Mouse (Mus musculus): ENCODE measurements around the gene Tarbp2. TPM values are rescaled to one million over a fixed set of nuclear protein-coding genes. Genes with fewer than 3 reads are reported as not detected.

Tarbp2 gene
- 10 to 100 TPM; 58.6 to 58.9 TPM for total RNA-seq (2021)

GRCm38 (mm10) chr15:102517976-102518858 lies at the start of gene Tarbp2:
Tarbp2 (plus strand) TSS chr15:102518192.
- DNase-seq, result peak; percentile 99

DNA sequence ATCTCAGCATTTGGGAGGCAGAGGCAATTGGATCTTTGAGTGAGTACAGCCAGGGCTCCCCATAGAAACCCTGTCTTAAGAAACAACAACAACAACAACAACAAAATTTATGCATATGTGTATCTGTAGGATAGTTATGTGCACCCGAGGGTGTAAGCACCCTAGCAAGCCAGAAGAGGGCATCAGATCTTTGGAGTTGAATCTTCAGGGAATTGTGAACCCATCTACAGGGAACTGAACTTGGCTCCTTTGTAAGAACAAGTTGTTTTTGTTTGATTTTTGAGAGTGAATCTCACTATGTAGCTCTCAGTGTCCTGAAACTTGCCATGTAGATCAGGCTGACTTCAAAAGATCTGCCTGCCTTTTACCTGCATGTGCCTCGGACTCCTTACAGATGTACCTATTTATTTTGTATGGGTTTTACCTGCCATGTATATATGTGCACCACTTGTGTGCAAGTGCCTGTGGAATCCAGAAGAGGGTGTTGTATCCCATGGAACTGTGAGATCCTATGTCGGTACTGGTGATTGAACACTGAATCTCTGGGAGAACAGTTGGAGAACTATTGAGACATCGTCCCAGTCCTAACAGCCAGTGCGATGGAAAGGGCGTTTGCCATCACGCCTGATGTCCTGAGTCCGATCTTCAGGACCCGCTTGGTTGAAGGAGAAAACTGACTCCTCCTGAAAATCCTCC lies 49.2 kb upstream of the Tarbp2 start:
- DNase-seq, result no peak

DNA sequence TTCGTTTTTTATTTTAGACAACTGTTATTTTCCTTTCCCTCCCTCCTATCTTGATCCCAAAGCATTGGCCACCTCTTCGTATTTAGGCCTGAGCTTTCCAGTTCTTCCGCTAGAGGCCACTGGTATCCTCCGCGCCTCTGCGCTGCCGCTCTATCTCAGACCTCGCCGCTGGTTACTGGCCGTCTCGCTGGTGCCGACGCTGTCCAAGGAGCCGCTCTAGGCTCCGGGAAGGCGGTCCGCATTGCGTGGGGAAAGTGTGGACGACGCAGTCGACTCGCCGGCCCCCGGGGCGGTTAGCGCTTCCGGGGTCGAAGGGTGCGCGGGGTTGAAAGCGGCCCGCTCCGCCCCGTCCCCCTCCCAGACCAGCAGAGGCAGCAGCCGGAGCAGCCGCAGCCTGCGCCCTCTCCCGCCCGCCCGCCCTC lies 47.8 kb upstream of the Tarbp2 start, which contains the start of gene Pcbp2:
TSS of gene Pcbp2 (plus strand) at position 357 of the 422 bp plus-strand sequence.
- DNase-seq, result peak; percentile 97

DNA sequence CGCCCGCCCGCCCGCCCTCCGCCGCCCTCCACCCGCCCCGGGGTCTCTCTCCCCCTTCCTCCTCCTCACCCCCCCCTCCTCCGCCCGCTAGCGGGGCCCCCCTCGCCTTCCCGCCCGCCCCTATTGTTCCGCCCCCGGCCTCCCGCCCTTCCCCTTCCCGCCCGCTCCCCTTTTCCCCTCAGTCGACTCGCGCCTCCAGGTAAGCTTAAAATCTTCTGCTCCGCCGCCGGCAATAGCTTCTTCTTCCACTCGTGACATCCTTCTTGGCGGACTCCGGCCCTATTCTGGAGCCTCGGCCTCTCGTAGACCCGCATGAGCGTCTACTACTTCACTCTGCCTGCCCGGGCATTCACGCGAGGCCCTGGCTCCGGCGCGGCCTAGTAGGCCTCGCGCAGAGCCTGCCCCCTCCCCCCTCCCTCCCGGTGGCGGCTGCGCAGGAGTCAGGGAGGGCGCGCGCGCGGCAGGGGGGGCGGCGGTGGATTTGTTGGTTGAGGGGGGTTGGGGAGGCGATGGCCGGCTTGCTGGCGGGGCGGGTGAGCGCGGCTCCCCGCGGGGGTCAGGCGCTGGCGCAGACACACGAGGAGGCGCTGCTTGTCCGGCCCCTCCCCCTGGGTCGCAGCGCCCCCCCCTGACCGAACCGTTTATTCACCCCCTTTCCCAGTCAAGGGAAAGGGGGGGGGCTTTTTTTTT lies 47.2 kb upstream of the Tarbp2 start:
- DNase-seq, result peak; percentile 89

DNA sequence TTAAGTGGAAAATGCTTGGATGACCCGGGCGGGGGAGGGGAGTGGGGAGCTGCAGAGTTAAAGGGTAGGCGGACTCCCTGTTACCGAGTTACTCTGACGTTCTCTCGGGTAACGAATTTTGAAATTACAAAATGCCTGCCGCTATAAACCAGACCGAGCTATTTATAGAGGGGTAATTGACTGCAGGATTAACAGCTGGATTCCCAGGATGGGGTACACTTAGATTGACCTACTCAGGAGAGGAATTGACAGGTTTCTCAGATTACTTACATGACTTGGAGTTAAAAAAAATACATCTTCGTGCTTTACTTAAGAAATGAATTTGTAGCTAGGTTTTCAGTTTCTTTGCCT lies 46.7 kb upstream of the Tarbp2 start:
- no peak for DNase-seq

DNA sequence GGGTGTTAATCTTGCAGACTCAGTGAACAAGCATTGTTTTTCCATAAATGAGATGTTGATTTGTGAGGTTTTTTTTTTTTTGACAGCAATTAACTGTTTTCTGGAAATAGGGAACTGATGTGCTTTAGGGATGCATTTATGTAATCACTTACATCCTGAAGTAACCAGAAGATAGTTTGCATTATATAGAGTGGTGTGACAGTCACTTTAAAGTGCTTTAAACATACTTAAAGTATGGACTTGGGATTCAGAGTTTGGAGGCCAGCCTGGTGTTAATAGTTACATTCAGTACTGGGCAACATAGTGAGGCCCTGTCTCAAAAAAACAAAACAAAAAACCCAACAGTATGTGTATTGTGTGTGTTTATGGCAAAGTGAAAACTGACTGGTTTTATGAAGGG lies 46.3 kb upstream of the Tarbp2 start:
- no peak for DNase-seq

DNA sequence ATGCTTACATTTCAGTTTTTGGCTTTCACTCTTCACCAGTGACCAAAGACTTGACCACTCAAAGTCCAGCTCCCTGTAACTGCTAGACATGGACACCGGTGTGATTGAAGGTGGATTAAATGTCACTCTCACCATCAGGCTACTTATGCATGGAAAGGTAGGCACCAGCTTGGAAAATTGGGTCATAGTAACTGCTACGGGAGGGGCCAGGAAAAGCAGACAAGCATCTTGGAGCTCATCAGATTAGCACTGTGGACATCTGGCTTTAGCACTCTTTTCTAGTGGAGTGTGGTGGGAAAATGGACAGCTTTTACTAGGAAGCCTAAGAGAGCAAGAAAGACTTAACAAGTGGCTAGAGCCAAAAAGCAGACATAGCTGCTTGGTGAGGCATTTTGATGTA lies 44.7 kb upstream of the Tarbp2 start:
- no peak for DNase-seq

DNA sequence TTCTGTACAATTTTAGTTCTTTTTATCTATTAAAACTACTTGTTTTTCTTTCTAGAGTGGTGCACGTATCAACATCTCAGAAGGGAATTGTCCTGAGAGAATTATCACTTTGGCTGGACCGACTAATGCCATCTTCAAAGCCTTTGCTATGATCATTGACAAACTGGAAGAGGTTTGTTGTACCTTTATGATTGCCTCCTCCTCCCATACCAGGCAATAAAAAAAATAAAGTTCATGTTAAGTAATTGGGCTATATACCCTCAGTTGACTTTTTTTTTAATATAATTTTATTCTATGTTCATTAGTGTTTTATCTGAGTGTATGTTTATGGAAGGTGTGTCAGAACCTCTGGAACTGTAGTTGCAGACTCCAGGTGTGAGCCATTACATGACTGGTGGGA lies 43.5 kb upstream of the Tarbp2 start:
- no peak for DNase-seq

DNA sequence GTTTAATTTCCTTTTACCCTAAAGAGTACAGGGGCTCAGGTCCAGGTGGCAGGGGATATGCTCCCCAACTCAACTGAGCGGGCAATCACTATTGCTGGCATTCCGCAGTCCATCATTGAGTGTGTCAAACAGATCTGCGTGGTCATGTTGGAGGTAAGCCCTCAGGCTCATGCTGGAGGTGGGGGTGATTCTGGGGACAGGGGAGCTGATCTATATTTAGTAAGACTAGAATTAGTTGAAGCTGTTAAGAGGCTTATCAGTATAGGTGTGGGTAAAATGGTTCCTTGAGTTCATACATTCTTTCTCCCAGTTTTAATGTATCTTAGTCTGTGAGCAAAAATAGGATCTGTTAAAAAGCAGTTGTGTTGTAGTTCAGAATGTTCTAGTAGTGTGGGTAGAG lies 34.9 kb upstream of the Tarbp2 start:
- no peak for DNase-seq

DNA sequence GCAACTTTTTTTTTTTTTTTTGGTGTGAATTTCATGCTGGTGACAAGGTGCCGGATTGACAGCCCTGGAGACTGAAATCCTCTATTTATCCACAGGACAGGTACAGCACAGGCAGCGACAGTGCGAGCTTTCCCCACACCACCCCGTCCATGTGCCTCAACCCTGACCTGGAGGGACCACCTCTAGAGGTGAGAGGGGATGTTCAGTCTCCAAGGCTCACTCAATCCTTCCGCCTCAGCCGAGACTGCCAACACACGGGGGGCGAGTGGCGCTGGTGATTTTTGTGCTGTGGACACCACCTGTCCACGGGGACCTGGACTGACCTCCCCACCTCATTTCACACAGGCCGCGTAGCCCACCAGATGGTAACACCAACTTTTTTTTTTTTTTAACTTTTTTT lies 32.1 kb upstream of the Tarbp2 start:
- DNase-seq, result no peak

DNA sequence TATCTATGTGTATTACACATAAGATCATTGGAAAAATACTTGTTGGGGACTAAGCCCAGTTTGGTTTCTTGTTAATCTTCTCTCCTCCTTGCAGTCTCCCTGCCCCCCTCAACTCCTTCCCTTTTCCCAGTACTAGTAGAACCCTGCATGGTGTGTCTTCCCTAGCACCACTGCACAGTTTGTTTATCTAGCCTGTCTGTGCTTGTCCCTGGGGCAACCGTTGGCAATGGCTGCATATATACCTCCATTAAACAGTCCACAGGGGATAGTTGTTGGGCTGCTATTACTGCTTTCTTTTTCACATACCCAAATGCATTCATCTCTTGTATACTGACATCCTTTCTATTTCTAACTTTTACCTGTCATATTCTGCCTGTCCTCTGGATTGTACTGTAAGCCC lies 30.3 kb upstream of the Tarbp2 start:
- DNase-seq, result no peak

DNA sequence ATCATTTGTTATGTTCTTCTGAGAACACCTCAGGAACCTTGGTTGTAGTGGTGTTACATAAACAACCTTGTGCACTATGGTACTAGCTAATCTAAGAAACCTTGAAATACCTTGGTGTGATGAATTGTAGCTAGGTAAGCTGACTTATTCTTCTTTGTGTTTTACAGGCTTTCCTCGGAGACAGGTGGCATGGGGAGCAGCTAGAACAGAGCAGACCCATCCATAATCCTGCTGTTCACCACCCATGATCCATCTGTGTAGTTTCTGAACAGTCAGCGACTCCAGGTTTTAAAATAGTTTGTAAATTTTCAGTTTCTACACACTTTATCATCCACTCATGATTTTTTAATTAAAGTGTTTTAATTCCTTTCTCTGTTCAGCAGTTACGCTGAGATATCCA lies 19.7 kb upstream of the Tarbp2 start:
- DNase-seq, result no peak

GRCm38 (mm10) chr15:102499370-102499769 lies 18.6 kb upstream of the Tarbp2 start:
- no peak for DNase-seq

- DNase-seq, result no peak
Observed at GRCm38 (mm10) chr15:102499851-102500250, 18.1 kb upstream of the Tarbp2 start.

DNA sequence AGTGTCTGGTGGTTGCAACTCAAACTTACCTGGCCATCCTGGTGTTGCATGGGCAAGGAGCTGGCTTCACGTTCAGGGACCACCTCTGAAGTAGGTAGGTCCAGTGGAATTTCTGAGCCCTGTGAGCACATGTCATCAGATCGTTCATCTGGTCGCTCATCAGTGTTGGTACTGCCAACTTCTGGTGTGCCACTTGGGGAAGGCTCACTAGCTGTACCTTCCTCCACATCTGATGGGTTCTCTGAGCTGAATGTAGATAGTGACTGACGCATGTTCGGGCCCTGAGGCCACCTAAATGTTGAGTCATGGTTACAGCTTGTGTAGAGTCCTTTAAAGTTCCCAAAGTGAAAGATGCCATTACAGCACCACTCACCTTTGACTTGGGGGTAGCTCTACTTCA lies 17.5 kb upstream of the Tarbp2 start:
- no peak for DNase-seq

DNA sequence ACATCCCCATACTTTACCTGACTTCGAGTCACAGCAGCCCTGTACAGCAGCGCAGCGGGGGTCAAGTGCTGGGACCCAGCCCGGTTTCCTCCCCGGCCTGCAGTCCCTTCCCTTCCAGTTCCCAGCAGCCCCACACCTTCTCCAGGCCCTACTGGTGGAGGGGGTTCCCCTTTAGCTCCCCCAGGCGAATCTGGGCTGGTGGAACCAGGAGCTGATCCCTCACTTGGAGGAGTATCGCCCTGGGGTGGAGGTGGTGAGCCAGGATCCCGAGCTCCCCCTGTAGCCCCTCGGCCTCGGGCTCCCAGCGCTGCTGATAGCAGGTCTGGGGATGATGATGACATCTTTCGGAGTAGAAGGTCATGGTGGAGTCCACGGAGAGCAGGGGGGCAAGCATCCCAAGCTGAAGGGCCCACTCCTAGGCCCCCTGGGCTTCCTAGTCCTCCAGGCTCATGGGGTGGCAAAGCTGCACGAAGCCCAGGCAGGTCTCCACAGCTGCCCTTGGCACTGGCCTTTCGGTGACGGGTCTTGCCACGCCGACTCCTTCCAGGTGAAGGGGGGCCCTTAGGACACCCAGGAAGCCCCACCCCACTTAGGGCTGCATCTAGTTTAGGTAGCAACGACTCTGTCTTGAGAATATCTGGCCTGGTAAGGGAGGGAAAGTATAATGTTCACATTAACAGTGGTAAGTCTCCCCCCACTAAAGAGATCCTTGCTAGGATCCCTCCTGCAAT lies 16.7 kb upstream of the Tarbp2 start:
- no peak for DNase-seq

DNA sequence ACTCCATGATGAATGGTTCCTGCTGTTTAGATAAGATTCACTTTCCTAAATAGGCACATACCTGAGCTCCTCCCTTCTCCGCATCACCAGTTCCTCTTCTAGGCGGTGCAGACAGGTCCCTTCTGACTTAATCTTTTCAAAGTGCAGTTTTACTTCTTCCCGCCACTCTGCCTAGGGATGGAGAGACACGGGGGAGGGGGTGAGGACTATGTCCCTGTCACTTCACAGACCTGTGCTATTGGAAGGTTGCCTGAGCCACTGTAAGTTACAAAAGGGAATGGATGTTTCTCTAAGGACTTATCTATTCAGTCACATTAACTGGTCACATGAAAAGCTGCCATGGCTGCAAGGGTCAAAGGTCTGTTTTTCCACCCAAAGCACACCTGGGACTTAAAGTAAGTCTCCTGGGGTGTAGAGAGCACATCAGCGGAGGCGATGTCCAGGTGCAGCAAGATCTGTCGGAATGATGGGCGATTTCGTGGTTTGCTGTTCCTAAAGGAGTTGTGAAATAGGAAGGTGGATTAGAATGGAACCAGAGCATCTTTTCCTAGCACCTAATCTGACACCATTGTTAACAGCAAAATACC lies 15.6 kb upstream of the Tarbp2 start:
- no peak for DNase-seq

DNA sequence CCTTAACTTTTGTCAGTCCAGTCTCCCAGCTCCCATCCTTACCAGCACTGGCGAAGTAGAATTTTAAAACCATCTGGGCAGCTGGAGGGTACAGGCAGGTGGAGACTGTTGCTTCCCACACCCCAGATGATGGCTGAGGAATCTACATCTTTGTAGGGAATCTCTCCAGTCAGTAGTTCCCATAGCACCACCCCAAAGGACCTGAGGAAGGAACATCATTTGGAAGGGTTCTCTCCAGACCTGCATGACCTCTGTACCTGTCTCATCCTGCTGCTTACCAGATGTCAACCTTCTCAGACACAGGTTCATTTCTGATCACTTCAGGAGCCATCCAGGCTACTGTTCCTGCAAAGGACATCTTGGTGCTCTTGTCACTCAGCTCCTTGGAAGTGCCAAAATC lies 14.5 kb upstream of the Tarbp2 start, which contains the start of gene Gm10337:
TSS of gene Gm10337 (plus strand) at position 276 of the 400 bp plus-strand sequence.
- DNase-seq, result no peak

DNA sequence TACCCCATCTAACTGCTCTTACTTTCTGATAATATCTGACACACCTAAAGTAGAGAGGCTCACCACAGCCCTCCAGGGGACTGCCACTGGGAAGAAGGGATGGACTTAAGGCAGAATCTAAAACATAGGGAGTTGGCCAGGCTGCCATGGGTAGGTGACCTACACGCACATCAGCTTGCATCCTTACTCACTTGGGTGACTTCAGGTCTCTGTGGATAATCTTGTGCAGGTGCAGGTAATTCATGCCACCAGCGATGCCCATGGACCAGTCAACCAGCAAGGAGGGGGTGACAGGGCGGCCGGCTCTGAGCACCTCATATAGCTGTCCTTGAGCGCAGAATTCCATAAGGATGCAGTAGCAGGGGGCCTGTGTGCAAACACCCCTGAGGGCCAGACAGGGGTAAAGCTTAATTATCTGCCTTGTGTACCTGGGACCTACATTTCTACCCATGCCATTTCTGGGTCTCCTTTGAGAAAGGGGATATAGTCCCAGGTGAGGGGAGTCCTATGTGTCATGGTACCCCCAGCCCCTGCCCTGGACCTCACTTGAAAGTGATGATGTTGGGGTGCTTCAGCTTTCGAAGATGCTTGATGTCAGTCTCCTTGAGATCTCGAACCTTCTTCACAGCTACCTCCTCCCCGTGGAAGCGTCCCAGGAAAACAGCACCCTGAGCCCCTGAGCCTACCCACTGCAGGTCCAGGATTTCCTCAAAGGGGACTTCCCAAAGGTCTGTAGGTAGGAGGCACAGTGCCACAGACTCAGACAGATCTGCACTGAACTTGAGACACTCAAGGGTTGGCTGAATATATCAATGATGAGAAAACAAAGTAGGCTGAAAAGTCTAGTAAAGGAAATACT lies 13.8 kb upstream of the Tarbp2 start:
- no peak for DNase-seq

DNA sequence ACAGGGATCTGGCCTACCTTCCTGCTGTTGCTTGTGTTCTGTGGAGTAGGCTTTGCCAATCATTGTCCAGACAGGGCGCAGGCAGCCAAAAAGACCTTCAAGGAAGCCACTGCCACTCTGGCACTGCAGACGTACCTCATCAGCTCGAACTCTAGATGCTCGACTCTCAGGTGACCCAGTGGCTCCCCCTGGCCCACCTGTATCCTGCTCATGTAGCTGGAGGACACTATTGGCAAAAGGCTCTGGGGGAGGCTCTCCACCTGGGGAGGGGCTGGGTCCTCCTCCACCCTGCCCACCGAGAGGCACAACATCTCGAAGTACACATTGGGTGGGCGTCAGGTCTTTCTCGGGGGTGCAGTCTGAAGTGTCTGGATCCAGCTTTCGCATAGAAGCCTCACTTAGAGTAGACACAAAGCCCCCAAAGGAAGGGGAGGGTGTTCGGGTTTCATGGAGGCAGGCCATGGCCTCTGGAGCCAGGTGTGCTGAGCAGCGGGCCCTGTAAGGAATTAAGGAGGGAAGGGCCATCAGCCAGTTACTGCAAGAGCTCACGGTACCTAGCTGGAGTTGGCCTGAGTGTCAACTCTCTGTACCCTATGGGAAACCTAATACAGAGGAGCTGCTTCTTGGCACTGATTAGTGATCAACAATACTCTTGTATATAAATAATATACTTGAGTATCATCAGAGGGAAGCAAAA lies 12.8 kb upstream of the Tarbp2 start:
- no peak for DNase-seq
